Mouse (Mus musculus) liver, embryonic 14.5 days (tissue): Measurements from ENCODE around the gene Aaed1. TPM values are rescaled to one million over a fixed set of nuclear protein-coding genes. Genes with fewer than 3 reads are reported as not detected.

Experiments
- ATAC-seq: fragments of 200-750 bp; cut with Nextera tagmentation; 2 replicates; pipeline ENCODE4 v1.8.0; 2017; ENCODE audit warnings: moderate number of reproducible peaks, mild to moderate bottlenecking, moderate library complexity; ENCODE audit not compliant: insufficient read depth
- DNase-seq, 3 experiments: peaks; one replicate each; pipeline ENCODE4 v3.0.0-alpha.2; 2012 to 2013; ENCODE audit warnings: low read depth in 3 of 3, low spot score in 3 of 3
- H3K27ac ChIP-seq: fragments of 300-500 bp; sonication (generic); 2 replicates; pipeline ENCODE4 v1.5.1; 2014; ENCODE audit warnings: moderate library complexity, mild to moderate bottlenecking, control low read depth, inconsistent platforms
- H3K27me3 ChIP-seq: fragments of 300-500 bp; sonication (generic); 2 replicates; pipeline ENCODE4 v1.6.1; 2014; ENCODE audit warnings: mild to moderate bottlenecking, low read length, moderate library complexity; ENCODE audit not compliant: control insufficient read depth, insufficient read depth
- H3K36me3 ChIP-seq: fragments of 300-500 bp; sonication (generic); replicated peaks from 2 replicates; pipeline ENCODE4 v1.6.1; 2014; ENCODE audit warnings: low read depth; ENCODE audit not compliant: control insufficient read depth, insufficient read depth
- H3K4me1 ChIP-seq, 2 experiments: fragments of 200-500 bp in 1 of 2; fragments of 300-500 bp in 1 of 2; sonication (generic) in 1 of 2; replicated peaks; 2 replicates each; pipeline ENCODE4 v1.6.1; 2012 to 2014; ENCODE audit warnings: antibody characterized with exemption in 1 of 2, inconsistent platforms in 1 of 2, low read length in 1 of 2; ENCODE audit not compliant: control insufficient read depth in 2 of 2, insufficient read depth in 2 of 2
- H3K4me2 ChIP-seq: fragments of 300-500 bp; sonication (generic); 2 replicates; pipeline ENCODE4 v1.6.1; 2014; ENCODE audit warnings: low read depth, mild to moderate bottlenecking, control low read depth, moderate library complexity
- H3K4me3 ChIP-seq, 2 experiments: fragments of 200-500 bp in 1 of 2; fragments of 300-500 bp in 1 of 2; sonication (generic) in 1 of 2; 2 replicates each; pipeline ENCODE4 v1.5.1; 2012 to 2014; ENCODE audit warnings: low read depth in 2 of 2, low read length in 2 of 2, mild to moderate bottlenecking in 2 of 2, control low read depth in 1 of 2, inconsistent platforms in 1 of 2, moderate library complexity in 1 of 2; ENCODE audit not compliant: insufficient read depth in 1 of 2
- H3K9ac ChIP-seq: fragments of 300-500 bp; sonication (generic); replicated peaks from 2 replicates; pipeline ENCODE4 v1.6.1; 2014; ENCODE audit warnings: mild to moderate bottlenecking, control low read depth, moderate library complexity
- H3K9me3 ChIP-seq: fragments of 300-500 bp; sonication (generic); 2 replicates; pipeline ENCODE4 v1.6.1; 2016; ENCODE audit warnings: low read length, mixed read lengths; ENCODE audit not compliant: control insufficient read depth
- CTCF ChIP-seq: IDR thresholded peaks from 2 replicates; pipeline ENCODE4 v1.5.1; 2016; ENCODE audit warnings: antibody characterized with exemption, low read depth, control low read depth
- EP300 ChIP-seq: IDR thresholded peaks from 2 replicates; pipeline ENCODE4 v1.6.1; 2016; ENCODE audit warnings: antibody characterized with exemption, low read depth
- WGBS: fragments of 180-500 bp; shearing (Covaris S2); extraction: QIAGEN DNeasy Blood & Tissue Kit; methylation state at CpG from one replicate; pipeline ENCODE4 v1.1.7; 2014; ENCODE audit not compliant: insufficient replicate concordance; 5-methylcytosine and 5-hydroxymethylcytosine counted together
- polyA plus RNA-seq, 2 experiments: library from polyadenylated mRNA; depleted of rRNA in 1 of 2; stranded (reverse) in 1 of 2; unstranded in 1 of 2; fragments of >200 nt; fragmentation: Nextera tagmentation in 1 of 2; extraction: Ambion mirVana in 1 of 2; gene quantifications; 2 replicates each; pipeline versions ENCODE4 v1.2.1 to v1.2.3; 2012 to 2014

Aaed1 gene
- polyA plus RNA-seq (2012; rRNA removed) (4.3 and 7.0 TPM in 2 replicates), polyA plus RNA-seq (2014; fragmentation: Nextera tagmentation; extraction: Ambion mirVana) (14.9 and 15.0 TPM in 2 replicates)

DNA sequence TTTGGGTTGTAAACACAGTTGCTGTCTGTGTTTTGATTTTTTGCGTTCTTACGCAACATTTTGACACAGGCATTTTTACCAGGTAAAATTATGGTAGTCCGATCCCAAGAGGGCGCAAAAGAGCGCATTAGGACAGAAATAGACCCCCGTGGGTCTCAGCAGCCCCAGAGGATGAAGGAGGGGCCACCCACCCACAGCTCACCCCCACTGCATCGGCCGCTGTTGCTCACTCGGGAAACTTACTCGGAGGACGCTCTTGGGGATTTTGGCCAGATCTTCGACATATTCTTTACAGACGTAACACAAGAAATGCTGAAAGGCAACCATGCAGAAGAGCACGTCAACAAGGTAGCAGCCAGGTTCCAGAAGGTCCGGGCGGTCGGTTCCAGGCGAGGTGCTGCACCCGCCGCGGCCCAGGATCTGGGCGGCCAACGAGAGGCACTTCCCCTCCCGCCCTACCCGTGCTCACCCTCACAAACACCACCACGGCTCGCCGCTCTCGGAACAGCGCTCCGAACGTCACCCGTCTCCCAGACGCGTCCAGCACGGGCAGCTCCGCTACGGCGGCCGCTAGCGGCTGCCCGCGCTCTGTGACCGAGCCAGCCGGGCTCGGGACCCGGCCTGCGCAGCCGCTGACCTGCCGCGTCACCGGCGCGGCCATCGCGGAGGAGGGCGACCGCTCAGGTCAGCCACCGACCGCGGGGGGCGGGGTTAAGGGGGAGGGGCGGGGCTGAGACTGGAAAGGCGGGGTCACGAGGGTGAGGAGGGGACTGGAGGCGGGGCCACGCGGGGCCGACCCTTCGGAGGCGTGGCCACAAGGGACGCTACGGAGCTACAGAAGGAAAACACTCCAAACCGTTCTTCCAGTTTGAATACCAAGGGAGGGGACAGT is at the start of gene Aaed1:
Aaed1 (minus strand) TSS at position 687 of the 892 bp plus-strand sequence.
- under 1% methylated on average over 69 of the region's 74 CpGs for WGBS
- peak within 1 kb of the TSS; percentile 83 for H3K27ac ChIP-seq
- peak within 1 kb of the TSS; percentile 97 for H3K4me2 ChIP-seq
- peaks cover 15 to 31% of the 10 kb centered on the region in 2 experiments for H3K4me1 ChIP-seq
- H3K27me3 ChIP-seq = no peaks in the 10 kb centered on the region
- DNase-seq = peak; percentile 60 to 77 (median 70)
- ATAC-seq = peak; percentile 92
- H3K9me3 ChIP-seq = no peaks in the 10 kb centered on the region
- H3K36me3 ChIP-seq = peaks cover 2% of the 10 kb centered on the region; the same call in 1 of the 2 replicates
- TF ChIP-seq CTCF (peak; percentile 42), EP300 (no peak)
- peak within 1 kb of the TSS; percentile 78 to 81 for H3K4me3 ChIP-seq
- H3K9ac ChIP-seq = peak within 1 kb of the TSS; percentile 79

DNA sequence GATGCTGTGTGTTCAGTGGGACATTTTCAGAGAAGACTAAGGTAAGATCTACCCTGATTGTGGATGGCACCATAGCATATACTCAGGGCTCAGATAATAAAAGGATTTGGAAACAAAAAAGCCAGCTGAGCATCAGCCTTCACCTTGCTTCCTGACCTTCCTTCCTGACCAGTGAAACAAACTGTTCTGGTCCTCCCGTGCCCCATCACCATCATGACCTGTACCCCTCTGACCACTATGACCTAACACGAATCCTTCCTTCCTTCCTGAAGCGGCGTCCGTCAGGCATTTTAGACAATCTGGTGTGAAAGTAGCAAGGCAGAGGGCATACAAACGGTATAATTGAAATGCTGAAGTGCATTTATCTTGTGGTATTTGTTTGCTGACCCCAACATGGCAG is 49.6 kb upstream of the Aaed1 start:
- DNase-seq = no peak
- TF ChIP-seq CTCF (no peak), EP300 (no peak)
- Histone ChIP-seq H3K36me3 (no peaks in the 10 kb centered on the region), H3K27ac (no peak overlapping the region), H3K9me3 (no peaks in the 10 kb centered on the region), H3K4me3 (no peak overlapping the region), H3K27me3 (no peaks in the 10 kb centered on the region), H3K4me1 (peaks cover 3 to 4% of the 10 kb centered on the region in 2 experiments; a peak in 2 of 4 replicates), H3K4me2 (no peak overlapping the region), H3K9ac (no peak overlapping the region)
- WGBS = 63% methylated on average over 6 of the region's 6 CpGs
- no peak for ATAC-seq

DNA sequence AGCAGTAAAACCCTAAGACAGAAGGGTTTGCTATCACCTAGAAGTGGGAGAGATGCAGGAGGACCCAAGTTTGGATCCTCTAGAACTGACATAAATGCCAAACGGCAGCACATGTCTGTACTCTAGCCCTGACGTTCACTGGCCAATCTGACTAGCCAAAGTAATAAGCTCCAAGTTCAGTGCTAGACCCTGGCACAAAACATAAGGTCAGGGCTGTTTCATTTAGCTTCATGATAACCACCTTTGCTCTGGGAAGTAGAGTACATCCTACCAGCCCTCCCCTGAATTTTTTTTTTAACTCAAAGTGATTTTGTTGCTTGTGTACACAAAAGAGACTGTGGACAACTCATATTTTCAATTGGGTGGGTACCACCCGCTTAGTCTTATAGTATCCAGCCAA is 48.5 kb upstream of the Aaed1 start:
- 64% methylated on average over 3 of the region's 3 CpGs for WGBS
- no peaks in the 10 kb centered on the region for H3K36me3 ChIP-seq
- no peak overlapping the region for H3K9ac ChIP-seq
- no peaks in the 10 kb centered on the region for H3K27me3 ChIP-seq
- H3K9me3 ChIP-seq = no peaks in the 10 kb centered on the region
- H3K4me2 ChIP-seq = no peak overlapping the region
- H3K4me1 ChIP-seq = peaks cover 4 to 5% of the 10 kb centered on the region in 2 experiments; a peak in 2 of 4 replicates
- DNase-seq (no peak), ATAC-seq (no peak)
- H3K4me3 ChIP-seq = no peak overlapping the region
- TF ChIP-seq CTCF (no peak), EP300 (no peak)
- H3K27ac ChIP-seq = no peak overlapping the region

DNA sequence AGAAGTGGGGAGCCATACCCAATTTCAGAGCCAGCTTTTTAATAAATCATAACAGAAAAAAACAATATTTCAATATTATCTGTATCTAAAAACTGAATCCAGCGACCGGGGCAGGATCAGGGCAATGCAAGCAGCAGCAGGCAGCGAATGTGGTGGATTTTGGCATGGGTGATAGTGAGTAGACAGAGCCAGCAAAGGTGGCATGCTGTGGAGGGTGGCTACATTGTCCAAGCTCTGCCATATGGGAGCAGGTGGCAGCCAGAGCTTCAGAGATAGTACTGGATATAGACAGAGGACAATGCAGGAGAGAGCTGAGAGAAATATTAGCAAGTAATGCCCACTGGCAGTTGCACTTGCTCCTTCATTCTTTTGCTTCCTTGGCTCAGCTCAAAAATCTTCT is 47.2 kb upstream of the Aaed1 start:
- TF ChIP-seq CTCF (no peak), EP300 (no peak)
- Histone ChIP-seq H3K9ac (no peak overlapping the region), H3K9me3 (no peaks in the 10 kb centered on the region), H3K4me3 (no peak overlapping the region), H3K4me2 (no peak overlapping the region), H3K27ac (no peak overlapping the region), H3K36me3 (no peaks in the 10 kb centered on the region), H3K27me3 (no peaks in the 10 kb centered on the region), H3K4me1 (peaks cover 4 to 5% of the 10 kb centered on the region in 2 experiments; a peak in 2 of 4 replicates)
- DNase-seq (no peak), ATAC-seq (no peak)
- 70% methylated on average over 3 of the region's 3 CpGs for WGBS

DNA sequence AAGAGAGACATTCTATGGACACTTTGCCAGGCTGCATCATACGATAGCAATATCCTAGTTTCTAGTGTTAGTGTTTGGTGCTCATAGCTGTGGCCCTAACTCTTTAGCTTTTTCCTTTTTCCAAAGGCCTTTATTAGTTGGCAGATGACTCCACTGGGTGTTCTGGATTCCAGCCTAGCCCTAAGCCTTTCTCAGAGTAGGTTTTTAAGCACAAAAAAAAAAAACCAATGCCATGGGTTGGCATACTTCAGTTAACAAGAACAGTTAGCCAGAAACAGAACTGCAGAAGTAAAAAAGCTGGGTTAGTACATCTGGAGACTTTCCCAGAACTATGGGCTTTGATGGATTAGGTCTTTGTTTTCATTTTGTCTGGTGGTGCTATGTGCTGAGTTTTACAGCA is 46.0 kb upstream of the Aaed1 start:
- Histone ChIP-seq H3K9me3 (no peaks in the 10 kb centered on the region), H3K4me3 (no peak overlapping the region), H3K4me2 (no peak overlapping the region), H3K27me3 (no peaks in the 10 kb centered on the region), H3K9ac (no peak overlapping the region), H3K27ac (no peak overlapping the region), H3K36me3 (no peaks in the 10 kb centered on the region), H3K4me1 (peaks cover 4 to 5% of the 10 kb centered on the region in 2 experiments; a peak in 2 of 4 replicates)
- WGBS = 71% methylated on average over 1 of the region's 1 CpGs
- TF ChIP-seq EP300 (no peak), CTCF (no peak)
- ATAC-seq = no peak
- no peak for DNase-seq
